Mouse (Mus musculus): Measurements from ENCODE around the gene Plch1.

The Plch1 gene

GRCm38 (mm10) chr3:63668779-63669178, 230.5 kb downstream of the Plch1 start:
- DNase-seq = no peak

- no peak for DNase-seq
These were observed 234.0 kb downstream of the Plch1 start for GRCm38 (mm10) chr3:63665307-63665706.

- no peak for DNase-seq
These were observed 234.6 kb downstream of the Plch1 start for GRCm38 (mm10) chr3:63664575-63665243.
